Mouse (Mus musculus): ENCODE results near the gene Sos1. TPM values are rescaled to one million over a fixed set of nuclear protein-coding genes. Genes with fewer than 3 reads are reported as not detected.

The Sos1 gene
- polyA plus RNA-seq, 1 experiment from 2014 or later = 2.2 TPM

GRCm38 (mm10) chr17:80497183-80497601, 16.9 kb upstream of the Sos1 start:
- no peak for ATAC-seq (ENCODE audit: low FRiP score, low TSS enrichment)
- Histone ChIP-seq H3K9ac (ENCODE audit: low read length) (no peak overlapping the region), H3K4me1 (replicated peaks; ENCODE audit: control insufficient read depth, insufficient read depth) (no peaks in the 10 kb centered on the region), H3K4me3 (ENCODE audit: low read depth, low read length) (no peak overlapping the region), H3K9me3 (ENCODE audit: control insufficient read depth, low read length) (no peaks in the 10 kb centered on the region), H3K27ac (replicated peaks) (no peak overlapping the region), H3K4me2 (replicated peaks; ENCODE audit: low read depth) (no peak overlapping the region), H3K27me3 (ENCODE audit: control insufficient read depth, insufficient read depth, low read length) (no peaks in the 10 kb centered on the region), H3K36me3 (ENCODE audit: control insufficient read depth, insufficient read depth, low read length) (no peaks in the 10 kb centered on the region)
- no peak for DNase-seq (ENCODE audit: low spot score)
- WGBS = 70% methylated on average over 9 of the region's 9 CpGs
- TF ChIP-seq EP300 (optimal IDR thresholded peaks at IDR 0.05) = no peak
- TF ChIP-seq CTCF (IDR thresholded peaks at IDR 0.05; ENCODE audit: low read depth) = no peak

- no peak for ATAC-seq (ENCODE audit: low FRiP score, low TSS enrichment)
- Histone ChIP-seq H3K9me3 (ENCODE audit: control insufficient read depth, low read length) (no peaks in the 10 kb centered on the region), H3K36me3 (ENCODE audit: control insufficient read depth, insufficient read depth, low read length) (no peaks in the 10 kb centered on the region), H3K27me3 (ENCODE audit: control insufficient read depth, insufficient read depth, low read length) (no peaks in the 10 kb centered on the region), H3K9ac (ENCODE audit: low read length) (no peak overlapping the region), H3K4me3 (ENCODE audit: low read depth, low read length) (no peak overlapping the region), H3K4me2 (replicated peaks; ENCODE audit: low read depth) (no peak overlapping the region), H3K4me1 (replicated peaks; ENCODE audit: control insufficient read depth, insufficient read depth) (no peaks in the 10 kb centered on the region), H3K27ac (replicated peaks) (no peak overlapping the region)
- no peak for DNase-seq (ENCODE audit: low spot score)
- TF ChIP-seq CTCF (IDR thresholded peaks at IDR 0.05; ENCODE audit: low read depth) (no peak), EP300 (optimal IDR thresholded peaks at IDR 0.05) (no peak)
- 73% methylated on average over 8 of the region's 8 CpGs for WGBS
Observed at GRCm38 (mm10) chr17:80496607-80497170, 16.4 kb upstream of the Sos1 start.

- H3K4me2 ChIP-seq (replicated peaks; ENCODE audit: low read depth) = no peak overlapping the region
- H3K4me1 ChIP-seq (replicated peaks; ENCODE audit: control insufficient read depth, insufficient read depth) = no peaks in the 10 kb centered on the region
- H3K9me3 ChIP-seq (ENCODE audit: control insufficient read depth, low read length) = no peaks in the 10 kb centered on the region
- TF ChIP-seq EP300 (optimal IDR thresholded peaks at IDR 0.05) = no peak
- TF ChIP-seq CTCF (IDR thresholded peaks at IDR 0.05; ENCODE audit: low read depth) = no peak
- no peak overlapping the region for H3K4me3 ChIP-seq (ENCODE audit: low read depth, low read length)
- WGBS = 70% methylated on average over 6 of the region's 6 CpGs
- DNase-seq (ENCODE audit: low spot score) (no peak), ATAC-seq (ENCODE audit: low FRiP score, low TSS enrichment) (no peak)
- no peaks in the 10 kb centered on the region for H3K36me3 ChIP-seq (ENCODE audit: control insufficient read depth, insufficient read depth, low read length)
- H3K9ac ChIP-seq (ENCODE audit: low read length) = no peak overlapping the region
- H3K27ac ChIP-seq (replicated peaks) = no peak overlapping the region
- H3K27me3 ChIP-seq (ENCODE audit: control insufficient read depth, insufficient read depth, low read length) = no peaks in the 10 kb centered on the region
Observed at GRCm38 (mm10) chr17:80496185-80496584, 15.9 kb upstream of the Sos1 start.

GRCm38 (mm10) chr17:80493891-80494290, 13.6 kb upstream of the Sos1 start:
- 83% methylated on average over 1 of the region's 1 CpGs for WGBS
- Histone ChIP-seq H3K27me3 (ENCODE audit: control insufficient read depth, insufficient read depth, low read length) (no peaks in the 10 kb centered on the region), H3K9ac (ENCODE audit: low read length) (no peak overlapping the region), H3K4me2 (replicated peaks; ENCODE audit: low read depth) (no peak overlapping the region), H3K27ac (replicated peaks) (no peak overlapping the region), H3K36me3 (ENCODE audit: control insufficient read depth, insufficient read depth, low read length) (no peaks in the 10 kb centered on the region), H3K9me3 (ENCODE audit: control insufficient read depth, low read length) (no peaks in the 10 kb centered on the region), H3K4me3 (ENCODE audit: low read depth, low read length) (no peak overlapping the region), H3K4me1 (replicated peaks; ENCODE audit: control insufficient read depth, insufficient read depth) (no peaks in the 10 kb centered on the region)
- no peak for ATAC-seq (ENCODE audit: low FRiP score, low TSS enrichment)
- TF ChIP-seq CTCF (IDR thresholded peaks at IDR 0.05; ENCODE audit: low read depth) (no peak), EP300 (optimal IDR thresholded peaks at IDR 0.05) (no peak)
- DNase-seq (ENCODE audit: low spot score) = no peak

- Histone ChIP-seq H3K27me3 (ENCODE audit: control insufficient read depth, insufficient read depth, low read length) (no peaks in the 10 kb centered on the region), H3K36me3 (ENCODE audit: control insufficient read depth, insufficient read depth, low read length) (no peaks in the 10 kb centered on the region), H3K4me2 (replicated peaks; ENCODE audit: low read depth) (no peak overlapping the region), H3K4me1 (replicated peaks; ENCODE audit: control insufficient read depth, insufficient read depth) (no peaks in the 10 kb centered on the region), H3K4me3 (ENCODE audit: low read depth, low read length) (no peak overlapping the region), H3K27ac (replicated peaks) (no peak overlapping the region), H3K9ac (ENCODE audit: low read length) (no peak overlapping the region), H3K9me3 (ENCODE audit: control insufficient read depth, low read length) (no peaks in the 10 kb centered on the region)
- ATAC-seq (ENCODE audit: low FRiP score, low TSS enrichment) = no peak
- WGBS = 80% methylated on average over 4 of the region's 4 CpGs
- DNase-seq (ENCODE audit: low spot score) = no peak
- TF ChIP-seq EP300 (optimal IDR thresholded peaks at IDR 0.05) (no peak), CTCF (IDR thresholded peaks at IDR 0.05; ENCODE audit: low read depth) (no peak)
Observed at GRCm38 (mm10) chr17:80492811-80493210, 12.6 kb upstream of the Sos1 start.

- Histone ChIP-seq H3K27me3 (ENCODE audit: control insufficient read depth, insufficient read depth, low read length) (no peaks in the 10 kb centered on the region), H3K4me3 (ENCODE audit: low read depth, low read length) (no peak overlapping the region), H3K9me3 (ENCODE audit: control insufficient read depth, low read length) (no peaks in the 10 kb centered on the region), H3K36me3 (ENCODE audit: control insufficient read depth, insufficient read depth, low read length) (no peaks in the 10 kb centered on the region), H3K4me2 (replicated peaks; ENCODE audit: low read depth) (no peak overlapping the region), H3K4me1 (replicated peaks; ENCODE audit: control insufficient read depth, insufficient read depth) (no peaks in the 10 kb centered on the region), H3K27ac (replicated peaks) (no peak overlapping the region), H3K9ac (ENCODE audit: low read length) (no peak overlapping the region)
- 84% methylated on average over 4 of the region's 4 CpGs for WGBS
- ATAC-seq (ENCODE audit: low FRiP score, low TSS enrichment) (no peak), DNase-seq (ENCODE audit: low spot score) (no peak)
- TF ChIP-seq EP300 (optimal IDR thresholded peaks at IDR 0.05) = no peak
Observed at GRCm38 (mm10) chr17:80492274-80492673, 12.0 kb upstream of the Sos1 start.
